Mouse (Mus musculus): ENCODE results near the gene Tagln3. TPM values are rescaled to one million over a fixed set of nuclear protein-coding genes. Genes with fewer than 3 reads are reported as not detected.

Tagln3 gene
- polyA plus RNA-seq, 1 experiment from 2014 or later = 624 TPM

GRCm38 (mm10) chr16:45711263-45711662, 13.1 kb downstream of the Tagln3 start:
- Histone ChIP-seq H3K9ac (replicated peaks; ENCODE audit: low read depth, low read length) (no peak overlapping the region), H3K9me3 (ENCODE audit: control insufficient read depth, low read length) (no peaks in the 10 kb centered on the region), H3K4me2 (ENCODE audit: low read depth, low read length) (no peak overlapping the region), H3K4me3 (ENCODE audit: low read depth, low read length) (no peak overlapping the region), H3K36me3 (ENCODE audit: control insufficient read depth, insufficient read depth, low read length) (peaks cover 13% of the 10 kb centered on the region; the same call in 1 of the 2 replicates), H3K4me1 (ENCODE audit: control insufficient read depth, insufficient read depth, low read length) (no peaks in the 10 kb centered on the region; the same call in 1 of the 2 replicates), H3K27me3 (ENCODE audit: control insufficient read depth, insufficient read depth, low read length) (no peaks in the 10 kb centered on the region), H3K27ac (ENCODE audit: low read depth, low read length) (no peak overlapping the region)
- WGBS = 81% methylated on average over 7 of the region's 7 CpGs
- ATAC-seq (ENCODE audit: low read depth) = peak; percentile 38; the same call in 1 of the 2 replicates

- no peaks in the 10 kb centered on the region for H3K9me3 ChIP-seq (ENCODE audit: control insufficient read depth, low read length)
- H3K4me3 ChIP-seq (ENCODE audit: low read depth, low read length) = no peak overlapping the region
- no peak overlapping the region for H3K9ac ChIP-seq (replicated peaks; ENCODE audit: low read depth, low read length)
- WGBS = 84% methylated on average over 5 of the region's 5 CpGs
- peaks cover 4% of the 10 kb centered on the region; the same call in 1 of the 2 replicates for H3K4me1 ChIP-seq (ENCODE audit: control insufficient read depth, insufficient read depth, low read length)
- H3K4me2 ChIP-seq (ENCODE audit: low read depth, low read length) = no peak overlapping the region
- H3K27ac ChIP-seq (ENCODE audit: low read depth, low read length) = no peak overlapping the region
- ATAC-seq (ENCODE audit: low read depth) = no peak
- H3K27me3 ChIP-seq (ENCODE audit: control insufficient read depth, insufficient read depth, low read length) = no peaks in the 10 kb centered on the region
- no peaks in the 10 kb centered on the region for H3K36me3 ChIP-seq (ENCODE audit: control insufficient read depth, insufficient read depth, low read length)
Observed at GRCm38 (mm10) chr16:45699301-45699700, 25.1 kb downstream of the Tagln3 start.

- Histone ChIP-seq H3K27ac (ENCODE audit: low read depth, low read length) (no peak overlapping the region), H3K9me3 (ENCODE audit: control insufficient read depth, low read length) (no peaks in the 10 kb centered on the region), H3K4me3 (ENCODE audit: low read depth, low read length) (no peak overlapping the region), H3K4me2 (ENCODE audit: low read depth, low read length) (no peak overlapping the region), H3K27me3 (ENCODE audit: control insufficient read depth, insufficient read depth, low read length) (no peaks in the 10 kb centered on the region), H3K4me1 (ENCODE audit: control insufficient read depth, insufficient read depth, low read length) (peaks cover 4% of the 10 kb centered on the region; the same call in 1 of the 2 replicates), H3K36me3 (ENCODE audit: control insufficient read depth, insufficient read depth, low read length) (no peaks in the 10 kb centered on the region), H3K9ac (replicated peaks; ENCODE audit: low read depth, low read length) (no peak overlapping the region)
- 51% methylated on average over 6 of the region's 6 CpGs for WGBS
- ATAC-seq (ENCODE audit: low read depth) = peak; percentile 64
Observed at GRCm38 (mm10) chr16:45697996-45698395, 26.4 kb downstream of the Tagln3 start.

GRCm38 (mm10) chr16:45695445-45696160, 28.8 kb downstream of the Tagln3 start:
- Histone ChIP-seq H3K27ac (ENCODE audit: low read depth, low read length) (no peak overlapping the region), H3K9ac (replicated peaks; ENCODE audit: low read depth, low read length) (no peak overlapping the region), H3K36me3 (ENCODE audit: control insufficient read depth, insufficient read depth, low read length) (no peaks in the 10 kb centered on the region), H3K4me3 (ENCODE audit: low read depth, low read length) (no peak overlapping the region), H3K27me3 (ENCODE audit: control insufficient read depth, insufficient read depth, low read length) (no peaks in the 10 kb centered on the region), H3K4me2 (ENCODE audit: low read depth, low read length) (no peak overlapping the region), H3K4me1 (ENCODE audit: control insufficient read depth, insufficient read depth, low read length) (peaks cover 5% of the 10 kb centered on the region; the same call in 1 of the 2 replicates), H3K9me3 (ENCODE audit: control insufficient read depth, low read length) (no peaks in the 10 kb centered on the region)
- WGBS = 64% methylated on average over 9 of the region's 9 CpGs
- peak; percentile 22; the same call in 1 of the 2 replicates for ATAC-seq (ENCODE audit: low read depth)

- Histone ChIP-seq H3K9ac (replicated peaks; ENCODE audit: low read depth, low read length) (no peak within 1 kb of the TSS), H3K27ac (ENCODE audit: low read depth, low read length) (no peak within 1 kb of the TSS), H3K4me1 (ENCODE audit: control insufficient read depth, insufficient read depth, low read length) (peaks cover 12% of the 10 kb centered on the region; the same call in 1 of the 2 replicates), H3K9me3 (ENCODE audit: control insufficient read depth, low read length) (no peaks in the 10 kb centered on the region), H3K36me3 (ENCODE audit: control insufficient read depth, insufficient read depth, low read length) (no peaks in the 10 kb centered on the region), H3K4me2 (ENCODE audit: low read depth, low read length) (no peak within 1 kb of the TSS), H3K4me3 (ENCODE audit: low read depth, low read length) (no peak within 1 kb of the TSS), H3K27me3 (ENCODE audit: control insufficient read depth, insufficient read depth, low read length) (no peaks in the 10 kb centered on the region)
- WGBS = 77% methylated on average over 10 of the region's 10 CpGs
- no peak for ATAC-seq (ENCODE audit: low read depth)
Observed at GRCm38 (mm10) chr16:45693558-45693957, 30.9 kb downstream of the Tagln3 start, which contains the start of gene Tmprss7. TSS of gene Tmprss7 (minus strand) at chr16:45693658.

GRCm38 (mm10) chr16:45692851-45693250, 31.6 kb downstream of the Tagln3 start:
- Histone ChIP-seq H3K27ac (ENCODE audit: low read depth, low read length) (no peak overlapping the region), H3K4me2 (ENCODE audit: low read depth, low read length) (no peak overlapping the region), H3K9ac (replicated peaks; ENCODE audit: low read depth, low read length) (no peak overlapping the region), H3K9me3 (ENCODE audit: control insufficient read depth, low read length) (no peaks in the 10 kb centered on the region), H3K27me3 (ENCODE audit: control insufficient read depth, insufficient read depth, low read length) (no peaks in the 10 kb centered on the region), H3K4me3 (ENCODE audit: low read depth, low read length) (no peak overlapping the region), H3K36me3 (ENCODE audit: control insufficient read depth, insufficient read depth, low read length) (no peaks in the 10 kb centered on the region), H3K4me1 (ENCODE audit: control insufficient read depth, insufficient read depth, low read length) (peaks cover 12% of the 10 kb centered on the region; the same call in 1 of the 2 replicates)
- ATAC-seq (ENCODE audit: low read depth) = no peak
- 46% methylated on average over 3 of the region's 3 CpGs for WGBS

GRCm38 (mm10) chr16:45690178-45690577, 34.2 kb downstream of the Tagln3 start:
- Histone ChIP-seq H3K27ac (ENCODE audit: low read depth, low read length) (peak overlapping the region; percentile 49), H3K4me3 (ENCODE audit: low read depth, low read length) (no peak overlapping the region), H3K36me3 (ENCODE audit: control insufficient read depth, insufficient read depth, low read length) (no peaks in the 10 kb centered on the region), H3K27me3 (ENCODE audit: control insufficient read depth, insufficient read depth, low read length) (no peaks in the 10 kb centered on the region; the same call in 1 of the 2 replicates), H3K9ac (replicated peaks; ENCODE audit: low read depth, low read length) (no peak overlapping the region), H3K4me2 (ENCODE audit: low read depth, low read length) (no peak overlapping the region), H3K9me3 (ENCODE audit: control insufficient read depth, low read length) (no peaks in the 10 kb centered on the region), H3K4me1 (ENCODE audit: control insufficient read depth, insufficient read depth, low read length) (peaks cover 8% of the 10 kb centered on the region; the same call in 1 of the 2 replicates)
- 7% methylated on average over 4 of the region's 4 CpGs for WGBS
- peak; percentile 86 for ATAC-seq (ENCODE audit: low read depth)

- Histone ChIP-seq H3K27ac (ENCODE audit: low read depth, low read length) (no peak overlapping the region), H3K36me3 (ENCODE audit: control insufficient read depth, insufficient read depth, low read length) (no peaks in the 10 kb centered on the region), H3K27me3 (ENCODE audit: control insufficient read depth, insufficient read depth, low read length) (no peaks in the 10 kb centered on the region; the same call in 1 of the 2 replicates), H3K9ac (replicated peaks; ENCODE audit: low read depth, low read length) (no peak overlapping the region), H3K9me3 (ENCODE audit: control insufficient read depth, low read length) (no peaks in the 10 kb centered on the region), H3K4me2 (ENCODE audit: low read depth, low read length) (no peak overlapping the region), H3K4me3 (ENCODE audit: low read depth, low read length) (no peak overlapping the region), H3K4me1 (ENCODE audit: control insufficient read depth, insufficient read depth, low read length) (peaks cover 8% of the 10 kb centered on the region; the same call in 1 of the 2 replicates)
- ATAC-seq (ENCODE audit: low read depth) = no peak
- 89% methylated on average over 3 of the region's 3 CpGs for WGBS
Observed at GRCm38 (mm10) chr16:45686833-45687232, 37.6 kb downstream of the Tagln3 start.

GRCm38 (mm10) chr16:45685295-45685694, 39.1 kb downstream of the Tagln3 start:
- Histone ChIP-seq H3K4me3 (ENCODE audit: low read depth, low read length) (no peak overlapping the region), H3K9ac (replicated peaks; ENCODE audit: low read depth, low read length) (no peak overlapping the region), H3K36me3 (ENCODE audit: control insufficient read depth, insufficient read depth, low read length) (no peaks in the 10 kb centered on the region), H3K4me2 (ENCODE audit: low read depth, low read length) (no peak overlapping the region), H3K27ac (ENCODE audit: low read depth, low read length) (no peak overlapping the region), H3K4me1 (ENCODE audit: control insufficient read depth, insufficient read depth, low read length) (peaks cover 4% of the 10 kb centered on the region; the same call in 1 of the 2 replicates), H3K9me3 (ENCODE audit: control insufficient read depth, low read length) (no peaks in the 10 kb centered on the region), H3K27me3 (ENCODE audit: control insufficient read depth, insufficient read depth, low read length) (no peaks in the 10 kb centered on the region; the same call in 1 of the 2 replicates)
- 68% methylated on average over 3 of the region's 3 CpGs for WGBS
- ATAC-seq (ENCODE audit: low read depth) = no peak
